Mouse (Mus musculus) skeletal muscle tissue, adult 2 months (tissue): Measurements from ENCODE around the gene Hpn.

Experiments
- DNase-seq: peaks from one replicate; pipeline ENCODE4 v3.0.0-alpha.2; 2012; ENCODE audit warnings: low read depth, low spot score

The Hpn gene

DNA sequence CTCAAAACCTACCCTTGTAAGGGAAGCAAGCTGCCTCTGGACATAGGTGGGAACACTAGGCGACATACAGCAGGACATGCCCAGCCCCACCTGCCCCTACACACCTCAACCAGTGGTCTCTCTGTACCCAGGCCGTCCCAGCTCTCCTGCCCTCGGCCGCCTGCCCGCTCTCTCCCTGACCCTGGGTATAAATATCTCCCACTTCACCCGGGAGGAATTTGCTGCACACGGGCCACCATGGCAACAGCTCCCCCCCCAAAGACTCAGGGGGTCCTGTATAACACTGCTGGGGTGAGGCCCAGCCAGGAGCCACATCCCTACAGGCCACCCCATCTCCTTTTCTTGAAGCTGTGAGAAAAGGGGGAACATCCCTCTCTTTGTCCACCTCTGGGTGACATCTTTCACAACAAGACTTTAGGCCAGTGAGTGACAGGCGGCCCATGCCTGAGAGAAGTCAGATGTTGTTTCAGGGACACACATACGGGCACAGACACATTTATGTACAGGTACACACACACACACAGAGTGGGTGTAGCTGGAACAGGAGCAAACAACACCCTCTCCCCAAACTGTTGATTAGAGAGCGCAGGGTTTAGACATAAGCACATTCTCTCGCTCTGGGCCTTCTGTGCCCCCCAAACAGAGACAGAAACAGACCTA is 60.3 kb downstream of the Hpn start:
- DNase-seq = peak; percentile 74

DNA sequence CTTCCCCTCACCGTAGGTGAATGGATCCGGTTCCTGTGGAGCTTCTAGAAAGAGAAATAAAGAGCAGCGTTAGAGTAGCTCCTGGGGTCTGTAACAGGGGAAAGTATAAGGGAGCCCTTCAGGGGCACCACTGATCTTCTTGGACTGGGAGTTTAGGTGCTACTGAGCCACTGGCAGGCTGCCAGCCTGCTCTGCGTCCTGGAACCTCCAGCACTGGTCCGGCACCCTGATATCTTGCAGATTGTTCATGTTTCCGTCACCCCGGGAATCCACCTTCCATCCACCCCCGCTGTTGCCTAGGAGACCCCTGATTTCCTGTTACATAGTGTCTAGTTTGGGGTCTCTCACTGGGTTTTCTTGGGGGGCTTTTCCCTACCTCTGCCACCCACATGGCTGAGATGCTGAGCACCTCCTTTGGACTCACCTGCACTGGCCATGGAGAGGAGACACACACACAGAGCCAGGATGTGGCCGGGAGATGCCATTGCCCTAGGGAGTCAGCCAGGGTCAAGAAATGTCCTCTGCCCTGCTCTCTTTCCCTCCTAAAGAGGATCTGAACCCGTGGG is 61.1 kb downstream of the Hpn start:
- DNase-seq = peak; percentile 58

DNA sequence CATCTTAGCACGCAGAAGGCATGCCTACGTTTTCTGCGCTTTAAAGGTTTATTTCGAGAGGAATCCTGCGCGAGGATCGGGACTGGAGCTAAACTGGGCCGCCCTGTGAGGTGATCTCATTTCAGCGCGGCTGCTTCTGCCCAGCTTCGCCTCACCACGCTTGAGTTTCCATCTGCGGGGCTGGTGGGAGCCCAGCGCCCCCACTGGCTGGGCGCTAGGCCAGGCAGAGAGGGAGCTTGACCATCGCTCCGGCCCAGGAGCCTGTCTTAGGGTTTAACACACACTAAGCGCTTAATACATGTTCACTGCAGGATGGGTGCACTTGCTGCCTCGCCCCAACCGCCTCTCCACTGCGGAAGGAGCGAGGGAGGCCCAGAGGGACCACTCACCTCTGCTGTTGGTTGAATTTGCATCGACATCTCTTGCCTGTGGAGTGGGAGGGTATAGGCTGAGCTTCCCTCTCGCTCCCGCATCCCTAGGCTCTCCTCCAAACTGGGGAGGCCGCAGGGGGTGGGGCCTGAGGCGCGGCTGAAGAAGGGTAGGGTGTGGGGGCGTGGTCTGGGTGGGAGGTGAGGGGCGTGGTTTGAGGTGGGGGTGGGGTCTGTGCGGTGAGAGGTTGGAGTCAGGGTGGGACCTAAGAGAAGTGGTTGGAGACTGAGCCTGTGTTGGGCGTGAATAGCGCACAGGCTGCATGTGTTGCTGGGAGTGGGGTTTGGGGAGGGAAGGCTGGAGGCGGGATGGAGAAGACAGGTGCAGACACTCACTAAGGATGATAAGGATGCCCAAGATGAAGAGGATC is 62.3 kb downstream of the Hpn start:
- DNase-seq = no peak

DNA sequence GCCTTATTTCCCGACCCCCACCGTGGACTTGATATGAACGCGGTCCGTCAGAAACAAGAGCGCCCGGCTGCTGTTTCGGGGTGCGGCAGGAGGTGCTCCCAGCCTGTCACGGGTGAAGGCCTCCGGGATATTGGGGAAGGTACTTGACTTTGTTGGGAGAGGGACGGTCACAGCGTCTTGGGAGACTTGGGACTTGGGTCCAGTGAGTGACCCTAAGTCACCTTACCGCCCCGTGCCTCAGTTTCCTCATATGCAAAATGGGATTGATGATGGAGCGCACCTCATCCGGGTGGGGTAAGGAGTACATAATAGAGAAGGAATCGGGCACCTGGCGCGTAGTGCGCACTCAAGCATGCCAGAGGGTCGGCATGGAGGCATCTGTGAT is 62.8 kb downstream of the Hpn start:
- DNase-seq = no peak

DNA sequence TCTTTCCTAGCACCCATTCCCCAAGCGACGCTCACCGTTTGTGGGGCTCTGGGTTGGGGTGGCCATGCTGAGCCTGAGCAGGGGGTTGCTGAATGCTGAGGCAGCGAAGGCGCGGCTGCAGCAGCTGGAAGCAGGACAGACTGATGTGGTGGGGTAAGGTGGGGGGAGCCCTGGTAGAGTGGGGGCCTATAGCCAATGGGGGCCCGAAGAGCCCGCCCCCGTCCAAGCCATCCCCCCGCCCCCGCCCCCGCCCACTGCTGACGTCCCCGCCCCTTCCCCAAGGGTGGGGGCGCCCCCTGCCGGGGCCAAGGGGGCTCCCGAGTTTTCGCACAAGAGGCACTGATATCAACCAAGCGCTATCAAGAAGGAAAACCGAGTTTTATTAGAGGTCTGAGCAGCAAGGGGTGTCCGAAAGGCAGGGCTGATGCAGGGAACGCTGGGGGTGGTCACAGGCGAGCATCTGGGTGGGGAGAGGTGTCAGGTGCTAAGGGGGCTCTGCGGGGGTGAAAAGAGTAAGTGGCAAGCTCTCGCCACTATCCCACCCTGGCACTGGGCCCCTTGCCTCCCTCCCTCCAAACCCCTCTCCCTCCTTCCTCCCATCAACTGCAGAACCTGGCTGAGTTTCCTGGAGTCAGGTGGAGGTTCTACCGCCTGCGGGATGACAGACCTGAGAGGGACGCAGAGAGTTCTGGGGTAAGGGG is 63.6 kb downstream of the Hpn start, which contains the start of gene Fxyd7:
Fxyd7 (minus strand) TSS at position 147 of the 701 bp plus-strand sequence.
- no peak for DNase-seq

DNA sequence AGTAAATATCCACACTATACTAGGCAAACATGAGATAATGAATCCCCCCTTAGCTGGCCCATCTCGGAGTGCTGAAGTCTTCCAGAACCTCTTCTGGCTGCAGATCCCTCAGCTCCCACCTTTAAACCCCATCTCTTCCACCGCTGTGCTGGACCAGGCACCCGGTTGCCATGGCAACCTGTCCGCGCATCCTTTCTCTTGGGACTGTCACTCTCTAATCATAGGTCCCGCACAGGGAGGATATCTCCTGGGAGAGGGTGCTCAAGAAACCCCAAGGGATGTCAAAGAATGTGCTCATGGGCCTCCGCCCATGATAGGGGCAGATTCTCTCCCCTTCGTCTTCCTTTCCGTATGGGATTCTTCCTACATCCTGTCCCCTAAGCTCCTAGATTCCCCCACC is 64.2 kb downstream of the Hpn start:
- no peak for DNase-seq

DNA sequence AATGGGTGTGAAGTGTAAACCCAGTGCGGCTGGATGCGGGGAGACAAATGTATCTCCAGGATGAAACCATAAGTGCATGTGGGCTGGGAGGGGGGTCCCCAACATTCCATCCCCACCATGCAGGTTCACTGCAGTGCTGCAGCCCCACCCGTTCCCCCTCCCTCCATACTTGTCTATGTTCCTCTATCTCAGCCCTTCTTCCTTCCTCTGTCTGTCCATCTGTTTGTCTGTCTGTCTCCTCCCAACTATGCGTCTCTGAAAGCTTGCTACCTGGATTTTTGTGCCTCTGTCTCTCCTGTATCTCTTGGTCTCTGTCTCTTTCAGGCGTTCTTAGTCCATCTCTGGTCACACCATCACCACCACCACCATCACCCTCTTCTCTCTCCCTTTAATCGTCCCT is 64.6 kb downstream of the Hpn start:
- DNase-seq = no peak

DNA sequence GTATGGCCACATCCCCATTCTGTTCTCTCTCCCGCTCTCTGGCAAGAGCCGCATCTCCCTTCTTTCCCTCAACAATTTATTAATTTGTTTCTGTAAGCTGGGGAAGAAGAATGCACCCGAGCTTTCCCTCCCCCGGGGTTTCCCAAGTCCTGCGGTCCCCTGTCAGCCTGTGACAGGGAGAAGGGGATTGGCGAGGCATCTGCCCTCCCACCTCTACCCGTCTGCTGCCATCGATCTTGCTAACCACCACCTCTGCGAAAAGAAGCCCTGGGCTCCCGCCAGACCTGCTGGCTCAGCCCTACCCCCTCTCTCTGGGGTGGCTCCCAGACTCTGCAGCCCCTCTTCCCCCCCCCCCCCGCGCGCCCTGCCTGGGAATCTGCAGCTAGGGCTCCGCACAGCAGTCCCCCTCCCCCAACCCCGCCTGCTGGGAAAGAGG is 65.2 kb downstream of the Hpn start:
- no peak for DNase-seq

DNA sequence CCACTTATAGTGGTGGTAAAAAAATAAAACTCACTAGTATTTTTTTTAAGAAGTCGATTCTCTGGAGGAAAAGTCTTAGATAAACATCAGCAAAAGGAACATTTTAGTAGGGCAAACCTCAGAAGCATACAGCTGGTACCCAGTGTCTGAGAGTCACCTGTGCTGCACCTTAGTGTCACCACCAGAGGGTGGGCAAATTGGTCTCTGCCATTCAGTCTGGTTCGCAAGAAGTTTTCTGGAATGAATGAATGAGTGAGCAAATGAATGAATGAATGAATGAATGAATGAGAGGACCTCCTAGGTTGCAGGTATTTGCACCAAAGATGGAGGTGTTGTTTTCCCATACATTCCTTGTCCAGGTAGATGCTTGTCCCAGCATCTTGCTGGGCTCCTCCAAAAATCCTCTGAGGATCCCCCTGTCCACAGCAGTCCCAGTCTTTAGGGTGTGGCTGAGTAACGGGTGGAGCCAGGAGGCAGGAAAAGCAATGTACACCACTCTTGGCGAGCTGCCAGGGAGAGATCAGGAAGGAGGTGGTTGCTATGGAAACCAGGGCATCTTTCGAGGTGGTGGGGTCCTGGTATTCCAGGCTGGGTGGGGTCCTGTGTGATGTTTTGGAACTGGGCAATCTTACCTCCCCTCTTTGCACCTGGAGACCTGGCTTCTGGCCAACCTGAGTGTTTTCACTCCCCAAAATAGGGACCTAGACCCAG is 65.8 kb downstream of the Hpn start:
- DNase-seq = no peak
